Mouse (Mus musculus): Measurements from ENCODE around the gene Ldhb.

GRCm38 (mm10) chr6:142508663-142509062 lies 906 bp upstream of the Ldhb start:
- no peak for TF ChIP-seq CTCF (IDR thresholded peaks at IDR 0.05; ENCODE audit: low read depth, low read length)
- TF ChIP-seq POLR2A (IDR thresholded peaks at IDR 0.05; ENCODE audit: borderline replicate concordance, low read depth, low read length): no peak

Measured in bone marrow macrophage, adult 2 months (primary cell).